Mouse (Mus musculus) 3134 (cell line): ENCODE measurements at regions not wholly inside any gene's neighbourhood (a gene's known extent, or its start where the extent isn't known, plus 50 kb on each side); places are given as distances from the start of the nearest gene placed in this dataset.

ENCODE experiments used
- DNase-seq: peaks from one replicate; pipeline ENCODE4 v3.0.0-alpha.2; 2011; ENCODE audit warnings: low spot score; ENCODE audit not compliant: insufficient read length; ENCODE audit errors: extremely low read depth

- DNase-seq = peak; percentile 25
Observed at GRCm38 (mm10) chr5:118316310-118317017, 71.4 kb downstream of the 2410131K14Rik start.

DNA sequence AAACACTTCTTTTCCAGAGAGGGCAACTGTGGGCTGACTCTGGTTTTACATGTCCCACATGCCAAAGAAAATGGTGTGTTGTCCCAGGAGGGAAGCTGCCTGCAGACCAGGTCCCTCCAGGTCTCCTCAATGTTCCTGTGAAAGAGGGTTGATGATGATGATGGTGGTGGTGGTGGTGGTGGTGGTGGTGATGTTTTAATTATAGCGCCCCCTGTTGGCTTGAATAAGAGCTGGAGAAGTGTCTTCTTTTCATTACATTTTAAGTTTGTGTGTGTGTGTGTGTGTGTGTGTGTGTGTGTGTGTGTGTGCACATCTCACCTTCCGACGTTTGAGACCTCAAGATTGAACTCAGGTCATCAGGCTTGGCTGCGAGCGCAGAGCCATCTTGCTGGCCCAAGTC, 73.0 kb downstream of the 2410131K14Rik start:
- no peak for DNase-seq

DNA sequence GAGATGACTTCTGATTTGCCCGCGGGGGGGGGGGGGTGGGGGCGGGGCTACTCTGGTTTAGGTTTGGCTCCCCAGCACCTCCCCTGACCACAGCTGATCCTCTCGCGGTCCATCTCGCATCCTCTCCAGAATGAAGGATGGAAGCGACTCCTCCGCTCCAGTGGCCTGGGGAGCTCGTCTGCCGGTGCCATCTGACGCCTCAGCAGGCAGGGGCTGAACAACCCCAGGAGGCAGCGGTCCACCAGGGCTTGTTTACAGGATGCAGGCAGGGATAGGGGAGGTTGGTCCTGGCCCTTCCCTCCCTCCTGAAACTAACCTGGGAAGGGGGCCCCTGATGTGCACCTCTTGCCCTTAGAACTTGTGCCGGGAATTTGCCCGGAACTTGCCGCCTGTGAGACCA, 73.9 kb downstream of the 2410131K14Rik start:
- DNase-seq = no peak

DNA sequence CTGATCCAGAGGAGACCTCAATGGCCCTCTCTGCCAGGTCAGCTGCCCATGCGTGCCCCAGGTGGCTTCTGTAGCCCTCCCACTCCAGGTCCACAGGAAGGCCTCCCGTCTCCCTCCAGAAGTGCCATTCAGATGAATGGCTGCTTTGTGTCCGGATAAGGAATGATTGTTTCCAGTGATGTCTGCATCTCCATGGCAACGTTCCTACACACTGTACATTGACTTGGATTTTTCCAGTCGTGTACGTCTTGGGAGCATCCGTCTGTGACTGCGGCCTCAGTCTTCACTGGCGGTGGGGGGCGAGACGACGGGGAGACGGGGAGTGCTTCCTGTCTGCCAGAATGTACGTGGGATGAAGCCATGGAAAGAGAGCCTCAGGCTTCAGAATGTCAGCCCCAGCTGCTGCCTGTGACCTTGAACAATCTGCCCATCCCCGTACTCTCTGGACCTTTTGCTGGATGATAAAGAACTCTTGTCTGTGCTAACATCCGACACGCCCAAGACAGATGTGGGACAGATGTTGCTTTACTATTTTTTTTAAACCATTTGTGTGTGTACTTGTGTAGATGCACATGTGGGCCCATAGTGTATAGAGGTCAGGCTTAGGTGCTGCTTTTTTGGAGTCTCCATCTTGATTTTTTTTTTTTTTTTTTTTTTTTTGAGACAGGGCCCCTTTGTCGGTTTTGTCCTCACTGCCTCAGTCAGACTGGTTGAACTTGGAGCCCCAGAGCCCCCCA, 76.9 kb downstream of the 2410131K14Rik start:
- DNase-seq = no peak

GRCm38 (mm10) chr5:118323151-118323550, 78.1 kb downstream of the 2410131K14Rik start:
- DNase-seq = no peak

DNA sequence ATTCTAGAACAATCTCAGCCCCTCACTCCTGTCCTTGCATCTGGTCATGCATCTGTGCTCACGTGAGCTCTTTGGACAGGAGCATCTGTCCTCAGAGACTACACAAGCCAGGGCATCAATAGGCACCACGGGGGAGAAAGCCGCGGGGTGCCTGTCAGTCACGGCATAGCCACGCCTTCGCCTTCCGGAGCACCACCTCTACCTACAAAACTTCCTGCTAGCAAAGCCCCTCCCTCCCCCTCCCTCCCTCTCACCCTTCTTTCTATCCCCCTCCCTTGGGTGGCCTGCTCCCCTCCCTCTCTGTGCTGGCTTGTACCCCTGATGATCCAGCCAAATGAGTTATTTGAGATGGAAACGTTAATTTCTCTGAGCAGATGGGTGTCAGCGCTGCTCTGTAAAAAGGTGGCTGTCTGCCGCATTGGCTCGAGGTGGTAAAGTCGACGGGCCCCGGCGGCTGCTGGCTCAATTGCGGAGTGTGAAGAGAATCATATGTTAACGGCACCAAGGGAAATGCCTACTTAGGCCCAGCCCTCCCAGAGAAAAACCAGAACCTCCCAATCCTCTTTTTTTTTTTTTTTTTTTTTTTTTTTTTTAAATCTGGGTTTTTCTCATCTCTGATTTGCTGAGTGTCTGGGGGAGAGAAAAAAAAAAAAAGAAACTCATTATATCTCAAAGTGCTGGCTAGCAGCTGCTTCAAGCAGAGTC, 82.0 kb downstream of the 2410131K14Rik start:
- DNase-seq = peak; percentile 55

DNA sequence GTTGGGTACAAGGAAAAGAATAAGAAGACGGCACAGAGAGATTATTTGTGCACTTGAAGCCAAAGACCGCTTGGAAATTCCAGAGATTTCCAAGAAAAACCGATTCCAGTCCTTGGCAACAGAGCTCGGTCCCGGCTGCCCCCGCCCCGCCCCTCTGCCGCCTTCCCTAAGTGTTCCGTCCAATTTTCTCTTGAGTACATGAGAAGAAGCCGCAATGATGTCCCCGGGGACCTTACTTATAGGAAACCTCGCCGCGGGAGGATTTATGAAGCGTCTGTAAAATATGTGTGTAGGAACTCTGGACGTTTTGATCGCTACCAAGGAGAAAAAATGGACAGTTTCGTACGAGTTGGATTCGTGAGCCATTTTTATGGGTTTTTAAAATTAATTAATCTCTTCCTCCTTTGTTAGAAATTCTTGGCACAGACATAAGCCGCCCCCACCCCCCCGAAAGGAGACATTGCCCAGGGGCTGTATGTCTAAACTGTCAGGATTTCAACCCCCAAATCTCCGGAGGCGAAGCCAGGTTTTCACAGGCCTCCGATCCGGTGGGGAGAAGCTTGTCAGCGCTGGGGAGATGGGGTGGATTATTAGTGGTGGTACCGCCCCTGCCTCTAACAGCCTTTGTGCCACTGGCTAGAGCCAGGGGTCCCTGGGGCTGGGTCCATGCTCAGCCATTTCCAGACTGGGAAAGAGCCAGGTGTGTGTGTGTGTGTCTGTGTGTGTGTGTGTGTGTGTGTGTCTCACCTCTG, 83.1 kb downstream of the 2410131K14Rik start:
- DNase-seq = peak; percentile 73

- DNase-seq = no peak
Observed at GRCm38 (mm10) chr5:118329143-118329542, 84.1 kb downstream of the 2410131K14Rik start.

DNA sequence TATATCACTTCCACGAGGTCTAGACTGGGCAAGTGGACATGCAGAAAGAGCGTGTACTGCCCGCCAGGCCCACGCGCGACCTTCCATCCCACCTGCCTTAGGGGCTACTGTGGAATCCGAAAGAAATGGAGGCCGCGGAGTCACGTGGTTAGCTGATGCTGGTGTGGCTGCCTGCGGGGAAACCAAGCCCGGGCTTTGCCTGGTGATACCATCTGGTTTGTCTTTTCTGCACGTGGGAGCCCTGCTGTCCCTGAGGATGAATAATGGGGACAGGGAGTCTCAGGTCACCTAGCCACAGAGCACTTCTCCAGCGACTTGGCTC, 86.2 kb downstream of the 2410131K14Rik start:
- DNase-seq = no peak

DNA sequence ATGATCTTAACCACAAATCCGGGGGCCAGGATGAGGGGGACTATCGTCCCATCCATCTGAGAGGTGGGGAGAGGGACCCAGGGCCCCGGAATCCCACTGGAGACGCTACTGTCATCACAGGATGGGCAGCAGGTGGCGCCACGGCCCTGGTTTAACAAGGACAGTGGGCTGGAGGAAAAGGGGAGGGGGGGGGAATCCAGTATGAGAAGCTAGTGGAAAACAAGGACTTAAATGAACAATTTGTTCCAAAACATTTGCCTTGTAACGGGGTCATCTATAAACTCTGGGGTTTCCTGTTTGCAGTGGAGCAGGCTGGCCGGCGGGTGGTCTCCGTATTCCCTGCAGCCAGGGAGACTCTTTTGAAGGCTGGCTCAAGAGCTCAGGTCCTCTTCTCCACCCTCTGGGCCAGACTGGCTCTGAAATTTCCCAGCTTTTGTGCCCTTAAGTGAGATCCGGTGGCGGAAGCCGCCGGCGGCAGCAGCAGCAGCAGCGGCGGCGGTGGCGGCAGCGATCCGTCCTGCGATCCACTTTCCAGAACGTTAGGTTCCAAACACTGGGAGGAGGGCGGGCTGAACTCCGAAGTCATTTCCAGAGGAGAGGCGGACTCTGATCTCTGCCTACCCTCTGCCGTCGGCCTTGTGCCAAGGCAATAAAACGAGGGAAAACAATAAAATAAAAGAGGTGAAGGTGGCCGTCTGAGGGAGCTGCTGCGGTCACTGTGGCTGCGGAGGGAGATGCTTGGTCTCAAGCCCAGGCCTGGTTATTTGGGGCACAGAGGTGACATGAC, 86.8 kb downstream of the 2410131K14Rik start:
- DNase-seq = peak; percentile 41

GRCm38 (mm10) chr5:118334054-118334453, 89.0 kb downstream of the 2410131K14Rik start:
- DNase-seq = no peak

DNA sequence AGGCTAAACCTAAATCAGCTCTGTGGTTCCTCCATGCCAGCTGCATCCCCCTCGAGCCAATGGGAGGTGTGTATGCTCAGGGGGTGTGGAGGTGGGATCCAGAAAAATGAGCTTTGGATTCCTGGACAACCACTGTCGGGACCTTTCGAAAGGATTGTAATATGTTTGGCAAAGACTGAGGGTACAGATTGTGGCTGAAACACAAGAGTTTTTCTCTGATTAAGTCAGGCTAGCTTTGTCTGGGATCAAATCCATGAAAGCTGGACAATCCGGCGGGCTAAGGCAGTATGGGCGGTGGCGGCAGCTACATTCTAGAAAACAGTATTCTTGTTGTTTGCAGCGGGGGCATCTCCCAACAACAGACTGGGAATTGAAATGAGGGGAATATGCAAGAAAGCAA, 93.2 kb downstream of the 2410131K14Rik start:
- no peak for DNase-seq

GRCm38 (mm10) chr5:118339676-118340661, 94.9 kb downstream of the 2410131K14Rik start:
- DNase-seq = peak; percentile 59

GRCm38 (mm10) chr5:118343444-118344320, 98.7 kb downstream of the 2410131K14Rik start:
- DNase-seq = no peak

DNA sequence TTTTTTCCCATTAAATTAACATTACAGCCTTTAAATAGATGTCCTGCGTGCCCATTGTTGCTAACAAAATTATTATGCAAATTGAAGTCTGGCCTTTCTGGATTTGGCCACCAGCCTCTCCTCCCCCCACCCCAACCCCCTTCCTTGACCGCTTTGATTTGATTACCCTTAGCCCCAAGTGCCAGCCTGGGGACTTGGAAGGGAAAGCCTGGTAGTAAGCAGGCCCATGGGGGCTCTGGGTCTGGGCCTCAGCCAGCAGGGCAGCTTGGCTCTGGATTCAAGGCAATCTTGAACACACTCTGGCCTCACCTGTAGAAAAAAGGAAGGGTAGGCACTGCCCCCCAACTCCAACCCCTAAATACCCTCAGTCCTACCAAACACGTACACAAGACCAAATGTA, 100.2 kb downstream of the 2410131K14Rik start:
- no peak for DNase-seq

DNA sequence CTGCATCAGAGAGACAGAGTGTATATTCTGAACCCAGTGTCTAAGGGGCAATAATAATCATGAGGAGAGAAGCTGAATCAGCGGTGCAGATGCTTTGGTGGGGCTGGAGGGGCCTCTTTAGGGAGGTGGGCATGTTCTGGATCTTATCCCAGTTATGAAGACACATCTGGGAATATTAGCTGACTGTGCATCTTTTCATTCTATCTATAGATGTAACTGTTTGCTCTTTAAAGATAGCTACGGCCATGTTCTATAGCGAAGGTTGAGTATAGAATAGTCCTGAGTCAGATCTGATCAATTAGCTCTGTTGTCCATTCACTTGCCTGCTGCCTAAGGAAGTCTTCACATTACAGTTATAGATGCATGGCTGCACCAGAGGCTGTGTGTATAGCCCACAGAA, 104.0 kb downstream of the 2410131K14Rik start:
- DNase-seq = no peak

DNA sequence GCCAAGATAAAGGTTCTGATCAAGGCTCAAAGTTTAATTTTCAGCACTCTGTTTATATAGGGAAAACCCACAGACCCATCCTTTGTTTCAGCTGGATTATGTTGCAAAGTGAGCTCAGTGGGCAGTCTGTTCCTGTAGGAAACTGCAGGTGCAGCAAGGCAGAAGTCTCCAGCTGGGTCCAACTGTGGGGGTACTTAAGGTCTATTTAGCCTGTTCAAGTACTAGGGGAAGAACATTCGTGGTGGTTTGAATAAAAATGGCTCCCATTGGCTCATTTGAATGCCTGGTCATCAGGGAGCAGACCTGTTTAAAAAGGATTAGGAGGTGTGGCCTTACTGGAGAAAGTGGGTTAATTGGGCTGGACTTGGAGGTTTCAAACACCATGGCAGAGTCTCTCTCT, 106.3 kb downstream of the 2410131K14Rik start:
- no peak for DNase-seq

- DNase-seq = no peak
Observed at GRCm38 (mm10) chr5:118352142-118352541, 107.1 kb downstream of the 2410131K14Rik start.
